Comparison of ENCODE assay signal across 38 mouse cellular contexts in genomic region chr3:121630626-121631025, GRCm38 (mm10). TPM values are rescaled to one million over a fixed set of nuclear protein-coding genes. Genes with fewer than 3 reads are reported as not detected.
DNase-seq lines count a peak whose midpoint lies in the region; ATAC-seq lines count a peak whose summit lies in the region.
"Had no signal": no experiment of that assay in that cellular context is flagged by ENCODE, and none has a peak within 500 bp of the region (broad histone marks: within the 10 kb centered on the region; RNA-seq: fewer than 3 reads in every experiment).

No protein-coding gene starts in this region.

- no peaks in the 10 kb centered on the region for H3K36me3 ChIP-seq in liver, embryonic 15.5 days (replicated peaks)
- H3K36me3 ChIP-seq: forebrain, embryonic 12.5 days; hindbrain, embryonic 12.5 days; intestine, embryonic 15.5 days; limb, embryonic 12.5 days had no signal

- no peak overlapping the region; the same call in 1 of the 2 replicates for H3K4me2 ChIP-seq in liver, embryonic 15.5 days
- H3K4me2 ChIP-seq: forebrain, embryonic 12.5 days; hindbrain, embryonic 12.5 days; intestine, embryonic 15.5 days; limb, embryonic 12.5 days had no signal

- no peak overlapping the region for H3K9ac ChIP-seq in liver, embryonic 15.5 days
- H3K9ac ChIP-seq: forebrain, embryonic 12.5 days; forebrain, postnatal 0 days; hindbrain, embryonic 12.5 days; intestine, embryonic 15.5 days; limb, embryonic 12.5 days; liver, embryonic 14.5 days had no signal

- no peak for ATAC-seq in liver, embryonic 15.5 days (ENCODE audit: insufficient read depth)
- ATAC-seq in erythroblast, adult 5-6 weeks (replicated peaks; ENCODE audit: low FRiP score, poor library complexity, severe bottlenecking), result no peak
- ATAC-seq: forebrain, postnatal 0 days; hindbrain, postnatal 0 days; intestine, embryonic 15.5 days; Patski had no signal

- H3K4me3 ChIP-seq in liver, embryonic 15.5 days (replicated peaks), result no peak overlapping the region
- H3K4me3 ChIP-seq: forebrain, embryonic 12.5 days; hindbrain, embryonic 12.5 days; intestine, embryonic 15.5 days; layer of hippocampus, adult 2 months; left cerebral cortex, adult 2 months; limb, embryonic 12.5 days had no signal

- H3K9me3 ChIP-seq in liver, embryonic 15.5 days (replicated peaks), result no peaks in the 10 kb centered on the region
- H3K9me3 ChIP-seq: forebrain, embryonic 12.5 days; hindbrain, embryonic 12.5 days; intestine, embryonic 15.5 days; limb, embryonic 12.5 days had no signal

- peak; percentile 77 for DNase-seq in heart, adult 11 months
- DNase-seq in heart, adult 9 months (ENCODE audit: low spot score in 2 of 2), result no peak
- DNase-seq in brain, adult 2 months (ENCODE audit: low read depth, low spot score), result peak; percentile 13
- DNase-seq in monocyte, adult 2 months (ENCODE audit: low read depth in 1 of 2, low spot score in 2 of 2), result peak; percentile 22 to 56
- DNase-seq in left cerebral cortex, adult 18-20 months (ENCODE audit: low spot score in 2 of 2), result no peak
- DNase-seq in gastrocnemius, postnatal 25 days, result no peak
- DNase-seq: adrenal gland, postnatal 10 days; cerebellum, adult 18-20 months; cerebellum, postnatal 10 days; forebrain, postnatal 0 days; gastrocnemius, postnatal 36 days; heart, postnatal 14 days; kidney, adult 2 months; kidney, postnatal 36 days; lung, postnatal 36 days; midbrain, embryonic 14.5 days; thymus, postnatal 4 days had no signal

- H3K27me3 ChIP-seq in liver, embryonic 15.5 days, result no peaks in the 10 kb centered on the region
- H3K27me3 ChIP-seq: forebrain, embryonic 12.5 days; hindbrain, embryonic 12.5 days; intestine, embryonic 15.5 days; Patski had no signal

- 6% methylated on average over 7 of the region's 7 CpGs for WGBS in liver, embryonic 15.5 days (ENCODE audit: insufficient replicate concordance)

- H3K27ac ChIP-seq in liver, embryonic 15.5 days (replicated peaks), result 0 out of 2 replicates have a peak overlapping the region, but pooled peaks have one; percentile 9
- H3K27ac ChIP-seq: forebrain, embryonic 12.5 days; hindbrain, embryonic 12.5 days; hindbrain, postnatal 0 days; intestine, embryonic 15.5 days; layer of hippocampus, adult 2 months; left cerebral cortex, adult 2 months; limb, embryonic 12.5 days; liver, embryonic 14.5 days had no signal

- no peaks in the 10 kb centered on the region for H3K4me1 ChIP-seq in liver, embryonic 15.5 days (replicated peaks)
- H3K4me1 ChIP-seq: forebrain, embryonic 12.5 days; hindbrain, embryonic 12.5 days; intestine, embryonic 15.5 days; limb, embryonic 12.5 days had no signal

RNA-seq across cellular contexts. Expression of gene 4930432M17Rik, which starts 39.9 kb away (rescaled TPM):
- polyA plus RNA-seq in liver, embryonic 15.5 days (2015; fragmentation: Nextera tagmentation; extraction: Ambion mirVana), result not detected in 2 replicates
- not detected for total RNA-seq in left cerebral cortex, adult 18-20 months (2021)
- total RNA-seq in erythroblast, adult 5-6 weeks (2015; ENCODE audit: low replicate concordance), result not detected in 2 replicates
- not detected in 2 replicates for total RNA-seq in erythroblast, adult 5-6 weeks (2017; ENCODE audit: low replicate concordance)
- total RNA-seq in gastrocnemius, postnatal 25 days (2021), result not detected
- total RNA-seq: adrenal gland, postnatal 10 days; forebrain, postnatal 0 days; gastrocnemius, postnatal 36 days; heart, adult 8-10 months; heart, postnatal 14 days; hindbrain, postnatal 0 days; layer of hippocampus, adult 2 months; left cerebral cortex, adult 2 months; left cerebral cortex, postnatal 25 days; MEL had no signal
- polyA plus RNA-seq: cortical plate, adult 2 months; embryonic facial prominence, embryonic 14.5 days; forebrain, embryonic 12.5 days; forebrain, postnatal 0 days; heart, embryonic 14.5 days; hindbrain, embryonic 12.5 days; hindbrain, postnatal 0 days; intestine, embryonic 15.5 days; kidney, adult 2 months; kidney, embryonic 16.5 days; limb, embryonic 12.5 days; liver, embryonic 14.5 days; lung, embryonic 16.5 days; midbrain, embryonic 14.5 days; neural tube, embryonic 11.5 days; Patski; thymus, postnatal 0 days had no signal

Comparison
In these comparisons a context has a peak if more than half of its experiments do, and no peak if none do; other contexts are left out.
1. DNase-seq: peak in heart, adult 11 months (single experiment), brain, adult 2 months (single experiment) and monocyte, adult 2 months (2 of 2); none in heart, adult 9 months (0 of 2), left cerebral cortex, adult 18-20 months (0 of 2) and gastrocnemius, postnatal 25 days (single experiment).